Mouse (Mus musculus) hindbrain, embryonic 15.5 days (tissue): ENCODE data around the gene Gm19668. TPM values are rescaled to one million over a fixed set of nuclear protein-coding genes. Genes with fewer than 3 reads are reported as not detected.
"Not testable (repeated sequence)": the region's sequence is repeated elsewhere in the genome, so short reads cannot be mapped to it uniquely, and the experiment has no call there.

Experiments used
- ATAC-seq: fragments of 200-750 bp; cut with Nextera tagmentation; 2 replicates; pipeline ENCODE4 v1.8.0; 2017; ENCODE audit warnings: low read depth, moderate number of reproducible peaks, moderate TSS enrichment; ENCODE audit not compliant: low FRiP score
- H3K27ac ChIP-seq: fragments of 300-500 bp; sonication (generic); replicated peaks from 2 replicates; pipeline ENCODE4 v1.5.1; 2015; ENCODE audit warnings: mild to moderate bottlenecking, inconsistent platforms
- H3K27me3 ChIP-seq: fragments of 300-500 bp; sonication (generic); 2 replicates; pipeline ENCODE4 v1.6.1; 2015; ENCODE audit warnings: control low read depth, inconsistent platforms
- H3K36me3 ChIP-seq: fragments of 300-500 bp; sonication (generic); 2 replicates; pipeline ENCODE4 v1.6.1; 2015; ENCODE audit warnings: control low read depth, inconsistent platforms
- H3K4me1 ChIP-seq: fragments of 300-500 bp; sonication (generic); replicated peaks from 2 replicates; pipeline ENCODE4 v1.6.1; 2015; ENCODE audit warnings: control low read depth, inconsistent platforms
- H3K4me2 ChIP-seq: fragments of 300-500 bp; sonication (generic); 2 replicates; pipeline ENCODE4 v1.6.1; 2015; ENCODE audit warnings: moderate library complexity, mild to moderate bottlenecking, inconsistent platforms
- H3K4me3 ChIP-seq: fragments of 300-500 bp; sonication (generic); 2 replicates; pipeline ENCODE4 v1.5.1; 2015; ENCODE audit warnings: mild to moderate bottlenecking, inconsistent platforms
- H3K9ac ChIP-seq: fragments of 300-500 bp; sonication (generic); 2 replicates; pipeline ENCODE4 v1.6.1; 2015; ENCODE audit warnings: inconsistent platforms
- H3K9me3 ChIP-seq: fragments of 300-500 bp; sonication (generic); 2 replicates; pipeline ENCODE4 v1.6.1; 2016; ENCODE audit warnings: control low read depth, inconsistent platforms
- WGBS: fragments of 180-500 bp; shearing (Covaris S2); methylation state at CpG from one replicate; pipeline ENCODE4 v1.1.7; 2015; 5-methylcytosine and 5-hydroxymethylcytosine counted together
- polyA plus RNA-seq: library from polyadenylated mRNA; unstranded; fragments of >200 nt; fragmentation: Nextera tagmentation; extraction: Ambion mirVana; gene quantifications from 2 replicates; pipeline ENCODE4 v1.2.1, GENCODE M21; 2015

Gm19668 gene
- polyA plus RNA-seq, 1 experiment from 2014 or later = not detected

DNA sequence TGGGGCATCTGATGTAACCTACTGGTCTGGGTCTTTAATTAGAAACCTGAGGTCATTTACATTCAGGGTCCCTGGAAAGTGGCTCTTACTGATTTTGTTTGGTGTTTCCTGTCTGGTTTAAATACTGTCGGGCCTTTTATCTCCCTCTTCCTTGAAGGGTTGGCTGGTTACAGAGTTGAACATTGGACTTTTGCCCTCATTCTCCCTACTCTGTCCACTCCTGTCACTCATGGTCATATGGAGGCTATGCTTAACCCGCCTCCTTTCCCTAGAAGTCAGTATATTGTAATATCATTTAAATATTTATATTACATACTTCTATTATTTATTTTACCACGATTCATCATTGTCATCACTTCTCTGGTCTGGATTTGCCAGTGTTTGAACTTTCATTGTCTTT, 5.2 kb upstream of the Gm19668 start:
- no peak for ATAC-seq
- Histone ChIP-seq H3K9ac (no peak overlapping the region), H3K4me2 (no peak overlapping the region), H3K27ac (no peak overlapping the region), H3K4me1 (no peaks in the 10 kb centered on the region), H3K4me3 (no peak overlapping the region), H3K9me3 (no peaks in the 10 kb centered on the region), H3K27me3 (no peaks in the 10 kb centered on the region), H3K36me3 (no peaks in the 10 kb centered on the region)
- WGBS = 83% methylated on average over 3 of the region's 3 CpGs

DNA sequence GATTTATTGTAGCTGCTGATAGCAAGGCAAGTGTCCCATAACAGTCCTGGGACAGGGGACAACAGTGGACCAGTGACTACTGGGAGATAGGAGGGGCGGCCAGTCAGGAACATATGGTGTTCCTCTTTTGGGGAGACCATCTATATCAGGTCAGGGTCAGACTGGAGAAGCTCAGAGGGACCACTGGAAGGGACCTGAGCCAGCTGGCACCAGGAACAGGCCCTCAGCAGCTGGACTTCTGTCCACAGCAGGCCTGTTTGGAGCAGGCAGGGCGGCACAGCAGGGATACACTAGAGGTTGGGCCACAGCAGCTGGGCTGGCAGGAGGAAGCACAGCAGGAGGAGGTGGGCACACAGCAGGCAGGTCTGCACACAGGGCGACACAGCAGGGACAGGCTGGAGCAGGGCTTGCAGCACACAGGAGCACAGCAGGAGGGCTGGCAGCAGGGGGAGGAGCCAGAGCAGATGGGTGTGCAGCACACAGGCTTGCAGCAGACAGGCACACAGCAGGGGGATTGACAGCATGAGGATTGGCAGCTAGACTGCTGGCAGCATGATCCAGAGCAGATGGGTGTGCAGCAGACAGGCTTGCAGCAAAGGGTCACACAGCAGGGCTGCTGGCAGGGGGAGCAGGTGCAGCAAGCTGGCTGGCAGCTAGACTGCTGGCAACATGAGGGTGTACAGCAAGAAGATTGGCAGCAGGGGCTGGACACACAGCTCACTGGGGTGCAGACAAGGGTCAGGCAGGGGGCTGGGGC, 591 bp downstream of the Gm19668 start:
- 34% methylated on average over 3 of the region's 3 CpGs for WGBS
- not testable (repeated sequence) for H3K4me2 ChIP-seq, H3K4me1 ChIP-seq, H3K36me3 ChIP-seq, H3K9ac ChIP-seq, H3K9me3 ChIP-seq, H3K27ac ChIP-seq, H3K4me3 ChIP-seq, H3K27me3 ChIP-seq, ATAC-seq

DNA sequence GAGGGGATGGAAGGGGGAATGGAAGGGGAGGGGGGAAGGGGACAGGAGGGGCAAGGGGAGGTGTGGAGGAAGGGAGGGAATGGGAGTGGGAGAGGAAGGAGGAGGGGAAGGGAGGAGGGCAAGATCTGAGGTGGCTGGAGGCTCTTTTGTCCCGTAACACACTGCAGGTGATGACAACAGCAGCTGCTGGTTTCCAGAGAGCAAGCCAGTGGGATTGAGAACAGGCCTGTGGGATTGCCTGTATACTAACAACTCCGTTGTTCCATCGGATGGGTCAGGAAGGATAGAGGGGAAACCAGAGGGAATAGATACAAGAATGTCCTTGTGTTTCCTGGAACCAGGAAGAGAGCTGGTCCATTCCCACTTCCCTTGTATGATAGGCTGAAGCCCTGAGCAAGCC, 1.3 kb downstream of the Gm19668 start:
- H3K27ac ChIP-seq = no peak overlapping the region
- no peak overlapping the region for H3K9ac ChIP-seq
- H3K4me1 ChIP-seq = no peaks in the 10 kb centered on the region
- no peak overlapping the region for H3K4me3 ChIP-seq
- no peaks in the 10 kb centered on the region for H3K9me3 ChIP-seq
- H3K4me2 ChIP-seq = no peak overlapping the region
- WGBS = 22% methylated on average over 3 of the region's 3 CpGs
- no peaks in the 10 kb centered on the region for H3K27me3 ChIP-seq
- no peak for ATAC-seq
- H3K36me3 ChIP-seq = no peaks in the 10 kb centered on the region

DNA sequence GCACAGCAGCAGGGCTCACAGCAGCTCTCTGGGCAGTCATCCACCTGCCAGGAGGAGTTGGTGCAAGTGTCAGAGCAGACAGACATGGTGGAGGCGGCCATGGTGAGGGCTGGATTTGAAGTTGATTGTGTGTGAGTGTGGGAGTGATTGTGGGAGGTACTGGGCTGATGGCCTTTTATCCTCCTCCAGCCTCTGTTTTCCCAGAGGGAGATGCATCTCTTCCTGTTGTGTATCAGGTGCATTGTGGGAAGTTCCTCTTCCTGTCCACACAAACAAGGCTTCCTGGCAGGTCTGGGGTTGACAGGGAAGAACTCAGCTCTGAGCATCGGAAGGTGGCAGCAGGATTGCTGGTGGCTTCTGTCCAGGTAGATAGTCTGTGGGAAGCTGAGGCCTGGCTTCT, 4.0 kb downstream of the Gm19668 start, which contains the start of gene Gm9639:
Gene Gm9639, minus strand, starts transcription at position 101 of the 400 bp plus-strand sequence.
- Histone ChIP-seq H3K36me3 (no peaks in the 10 kb centered on the region), H3K27ac (no peak within 1 kb of the TSS), H3K4me2 (no peak within 1 kb of the TSS), H3K9me3 (no peaks in the 10 kb centered on the region), H3K27me3 (no peaks in the 10 kb centered on the region), H3K9ac (no peak within 1 kb of the TSS), H3K4me3 (no peak within 1 kb of the TSS), H3K4me1 (no peaks in the 10 kb centered on the region)
- WGBS = 68% methylated on average over 2 of the region's 2 CpGs
- no peak for ATAC-seq

DNA sequence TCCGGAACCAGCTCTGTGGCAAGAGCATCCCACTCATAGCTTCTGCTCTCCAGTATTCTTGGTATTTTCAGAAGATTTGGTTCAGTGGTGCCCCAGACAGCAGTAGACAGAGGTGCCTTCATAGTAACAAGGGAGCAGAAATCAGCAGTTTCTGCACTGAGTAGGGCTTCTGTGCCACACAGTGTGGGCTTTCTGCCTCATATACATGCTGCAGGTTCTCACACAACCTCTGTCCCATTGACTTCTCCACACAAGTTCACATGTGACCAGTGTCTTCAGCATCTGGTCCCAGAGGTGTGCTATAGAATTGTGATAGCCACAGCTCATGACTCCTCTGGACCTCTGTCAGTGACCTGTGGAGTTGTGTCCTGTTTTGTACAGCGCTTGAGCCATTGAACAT, 10.3 kb downstream of the Gm19668 start:
- WGBS = 81% methylated on average over 2 of the region's 2 CpGs

DNA sequence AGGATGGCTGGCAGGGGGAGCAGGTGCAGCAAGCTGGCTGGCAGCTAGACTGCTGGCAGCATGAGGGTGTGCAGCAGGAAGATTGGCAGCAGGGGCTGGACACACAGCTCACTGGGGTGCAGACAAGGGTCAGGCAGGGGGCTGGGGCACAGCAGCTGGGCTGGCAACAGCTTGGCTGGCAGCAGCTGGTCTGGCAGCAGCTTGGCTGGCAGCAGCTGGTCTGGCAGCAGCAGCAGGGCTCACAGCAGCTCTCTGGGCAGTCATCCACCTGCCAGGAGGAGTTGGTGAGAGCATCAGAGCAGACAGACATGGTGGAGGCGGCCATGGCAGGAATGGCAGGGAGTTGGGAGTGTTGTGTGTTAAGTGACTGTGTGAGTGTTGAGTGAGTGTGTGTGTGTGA, 11.1 kb downstream of the Gm19668 start, which contains the start of gene Gm7137:
Gene Gm7137, minus strand, starts transcription at position 325 of the 400 bp plus-strand sequence.
- not testable (repeated sequence) for H3K4me3 ChIP-seq, H3K4me1 ChIP-seq, H3K36me3 ChIP-seq, H3K27ac ChIP-seq, H3K9me3 ChIP-seq, H3K9ac ChIP-seq, ATAC-seq, H3K4me2 ChIP-seq, H3K27me3 ChIP-seq
- WGBS = 44% methylated on average over 1 of the region's 1 CpGs

More for the DNA sequence above, 10.3 kb downstream of the Gm19668 start:
- Histone ChIP-seq H3K36me3 (no peaks in the 10 kb centered on the region), H3K4me3 (no peak overlapping the region), H3K9me3 (no peaks in the 10 kb centered on the region), H3K4me2 (no peak overlapping the region), H3K4me1 (no peaks in the 10 kb centered on the region), H3K9ac (no peak overlapping the region), H3K27ac (no peak overlapping the region), H3K27me3 (no peaks in the 10 kb centered on the region)
- no peak for ATAC-seq

DNA sequence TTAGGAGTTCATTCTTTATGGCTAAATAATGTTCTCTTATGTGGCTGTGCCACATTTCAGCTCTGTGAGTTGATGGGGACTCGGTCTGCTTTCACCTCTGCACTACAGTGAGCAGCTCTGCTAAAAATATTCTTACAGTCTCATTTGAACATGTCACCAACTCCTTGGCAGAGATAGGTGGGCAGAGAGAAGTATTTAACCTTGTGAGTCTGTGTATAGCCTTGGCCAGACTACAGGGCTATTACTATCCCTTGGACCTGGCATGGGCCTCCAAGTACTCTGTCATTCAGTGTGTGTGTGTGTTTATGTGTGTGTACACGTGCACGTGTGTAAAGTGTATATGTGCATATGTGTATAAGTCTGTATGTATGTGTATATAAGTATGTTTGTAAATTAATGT, 15.5 kb downstream of the Gm19668 start:
- not testable (repeated sequence) for H3K36me3 ChIP-seq, ATAC-seq, H3K27me3 ChIP-seq, H3K27ac ChIP-seq, H3K4me2 ChIP-seq, H3K9ac ChIP-seq, H3K4me3 ChIP-seq, H3K9me3 ChIP-seq, H3K4me1 ChIP-seq
- 86% methylated on average over 2 of the region's 3 CpGs for WGBS

DNA sequence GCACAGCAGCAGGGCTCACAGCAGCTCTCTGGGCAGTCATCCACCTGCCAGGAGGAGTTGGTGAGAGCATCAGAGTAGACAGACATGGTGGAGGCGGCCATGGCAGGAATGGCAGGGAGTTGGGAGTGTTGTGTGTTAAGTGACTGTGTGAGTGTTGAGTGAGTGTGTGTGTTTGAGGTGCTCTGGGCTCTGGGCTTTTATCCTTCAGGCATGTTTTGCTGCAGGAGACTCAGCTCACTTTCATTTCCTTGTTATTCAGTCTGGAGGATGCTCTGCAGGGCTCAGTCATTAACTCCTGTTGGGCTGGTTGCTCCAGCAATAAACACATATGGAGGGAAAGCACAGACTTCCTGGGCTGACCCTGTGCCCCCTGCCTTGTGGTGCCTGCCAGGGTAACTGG, 16.5 kb downstream of the Gm19668 start, which contains the start of gene Gm3250:
Gene Gm3250, minus strand, starts transcription at position 101 of the 400 bp plus-strand sequence.
- H3K4me2 ChIP-seq, H3K36me3 ChIP-seq, H3K9me3 ChIP-seq, H3K27me3 ChIP-seq, ATAC-seq, H3K27ac ChIP-seq, H3K4me1 ChIP-seq, H3K4me3 ChIP-seq, H3K9ac ChIP-seq: not testable (repeated sequence)
- 50% methylated on average over 1 of the region's 1 CpGs for WGBS

DNA sequence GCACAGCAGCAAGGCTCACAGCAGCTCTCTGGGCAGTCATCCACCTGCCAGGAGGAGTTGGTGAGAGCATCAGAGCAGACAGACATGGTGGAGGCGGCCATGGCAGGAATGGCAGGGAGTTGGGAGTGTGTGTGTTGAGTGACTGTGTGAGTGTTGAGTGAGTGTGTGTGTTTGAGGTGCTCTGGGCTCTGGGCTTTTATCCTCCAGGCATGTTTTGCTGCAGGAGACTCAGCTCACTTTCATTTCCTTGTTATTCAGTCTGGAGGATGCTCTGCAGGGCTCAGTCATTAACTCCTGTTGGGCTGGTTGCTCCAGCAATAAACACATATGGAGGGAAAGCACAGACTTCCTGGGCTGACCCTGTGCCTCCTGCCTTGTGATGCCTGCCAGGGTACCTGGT, 22.1 kb downstream of the Gm19668 start, which contains the start of gene Gm7138:
Gene Gm7138, minus strand, starts transcription at position 101 of the 400 bp plus-strand sequence.
- not testable (repeated sequence) for H3K9ac ChIP-seq, H3K27ac ChIP-seq, H3K27me3 ChIP-seq, H3K4me1 ChIP-seq, H3K9me3 ChIP-seq, H3K4me3 ChIP-seq, H3K4me2 ChIP-seq, ATAC-seq, H3K36me3 ChIP-seq
- 62% methylated on average over 1 of the region's 1 CpGs for WGBS

DNA sequence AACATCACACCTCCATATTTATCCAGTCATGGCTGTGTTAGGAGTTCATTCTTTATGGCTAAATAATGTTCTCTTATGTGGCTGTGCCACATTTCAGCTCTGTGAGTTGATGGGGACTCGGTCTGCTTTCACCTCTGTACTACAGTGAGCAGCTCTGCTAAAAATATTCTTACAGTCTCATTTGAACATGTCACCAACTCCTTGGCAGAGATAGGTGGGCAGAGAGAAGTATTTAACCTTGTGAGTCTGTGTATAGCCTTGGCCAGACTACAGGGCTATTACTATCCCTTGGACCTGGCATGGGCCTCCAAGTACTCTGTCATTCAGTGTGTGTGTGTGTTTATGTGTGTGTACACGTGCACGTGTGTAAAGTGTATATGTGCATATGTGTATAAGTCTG, 26.8 kb downstream of the Gm19668 start:
- not testable (repeated sequence) for H3K4me1 ChIP-seq, H3K4me3 ChIP-seq, H3K4me2 ChIP-seq, H3K27me3 ChIP-seq, ATAC-seq, H3K9ac ChIP-seq, H3K27ac ChIP-seq, H3K36me3 ChIP-seq, H3K9me3 ChIP-seq
- WGBS = 94% methylated on average over 2 of the region's 3 CpGs

DNA sequence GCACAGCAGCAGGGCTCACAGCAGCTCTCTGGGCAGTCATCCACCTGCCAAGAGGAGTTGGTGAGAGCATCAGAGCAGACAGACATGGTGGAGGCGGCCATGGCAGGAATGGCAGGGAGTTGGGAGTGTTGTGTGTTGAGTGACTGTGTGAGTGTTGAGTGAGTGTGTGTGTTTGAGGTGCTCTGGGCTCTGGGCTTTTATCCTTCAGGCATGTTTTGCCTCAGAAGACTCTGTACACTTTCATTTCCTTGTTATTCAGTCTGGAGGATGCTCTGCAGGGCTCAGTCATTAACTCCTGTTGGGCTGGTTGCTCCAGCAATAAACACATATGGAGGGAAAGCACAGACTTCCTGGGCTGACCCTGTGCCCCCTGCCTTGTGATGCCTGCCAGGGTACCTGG, 27.7 kb downstream of the Gm19668 start, which contains the start of gene Gm3238:
Gene Gm3238, minus strand, starts transcription at position 101 of the 400 bp plus-strand sequence.
- not testable (repeated sequence) for H3K4me3 ChIP-seq, H3K27ac ChIP-seq, H3K9ac ChIP-seq, H3K27me3 ChIP-seq, H3K36me3 ChIP-seq, H3K4me1 ChIP-seq, H3K4me2 ChIP-seq, ATAC-seq, H3K9me3 ChIP-seq
- no CpG with 5 or more reads among the region's 1 CpGs for WGBS

DNA sequence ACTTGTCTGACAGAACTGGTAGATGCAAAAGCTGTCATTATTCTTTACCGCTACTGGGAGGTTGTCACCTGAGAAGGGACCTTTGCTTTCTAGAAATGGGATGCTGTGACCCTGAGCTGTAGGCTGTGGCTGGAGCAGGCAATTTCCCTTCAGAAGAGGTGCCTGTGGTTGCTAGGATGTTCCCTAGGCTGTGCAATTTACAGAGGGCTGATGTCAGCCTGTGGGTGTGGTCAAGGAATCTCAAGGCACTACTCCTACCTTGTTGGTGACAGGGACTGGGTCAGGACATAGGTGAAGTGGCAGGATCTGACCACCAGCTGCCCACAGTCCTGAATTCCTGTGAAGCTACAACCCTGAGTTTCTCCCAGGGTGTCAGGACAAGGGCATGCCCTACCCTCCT, 29.2 kb downstream of the Gm19668 start:
- 86% methylated on average over 1 of the region's 1 CpGs for WGBS
- no peak overlapping the region for H3K27ac ChIP-seq

DNA sequence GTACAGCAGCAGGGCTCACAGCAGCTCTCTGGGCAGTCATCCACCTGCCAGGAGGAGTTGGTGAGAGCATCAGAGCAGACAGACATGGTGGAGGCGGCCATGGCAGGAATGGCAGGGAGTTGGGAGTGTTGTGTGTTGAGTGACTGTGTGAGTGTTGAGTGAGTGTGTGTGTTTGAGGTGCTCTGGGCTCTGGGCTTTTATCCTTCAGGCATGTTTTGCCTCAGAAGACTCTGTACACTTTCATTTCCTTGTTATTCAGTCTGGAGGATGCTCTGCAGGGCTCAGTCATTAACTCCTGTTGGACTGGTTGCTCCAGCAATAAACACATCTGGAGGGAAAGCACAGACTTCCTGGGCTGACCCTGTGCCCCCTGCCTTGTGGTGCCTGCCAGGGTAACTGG, 39.4 kb downstream of the Gm19668 start, which contains the start of gene Gm3233:
Gene Gm3233, minus strand, starts transcription at position 101 of the 400 bp plus-strand sequence.
- not testable (repeated sequence) for H3K9me3 ChIP-seq, H3K4me3 ChIP-seq, H3K36me3 ChIP-seq, H3K4me2 ChIP-seq, H3K27me3 ChIP-seq, H3K27ac ChIP-seq, H3K4me1 ChIP-seq, H3K9ac ChIP-seq, ATAC-seq
- 50% methylated on average over 1 of the region's 1 CpGs for WGBS

More for the DNA sequence above, 29.2 kb downstream of the Gm19668 start:
- H3K9me3 ChIP-seq = no peaks in the 10 kb centered on the region
- no peak for ATAC-seq
- H3K36me3 ChIP-seq = no peaks in the 10 kb centered on the region
- no peaks in the 10 kb centered on the region for H3K4me1 ChIP-seq
- no peaks in the 10 kb centered on the region for H3K27me3 ChIP-seq
- no peak overlapping the region for H3K9ac ChIP-seq
- H3K4me2 ChIP-seq = no peak overlapping the region
- H3K4me3 ChIP-seq = no peak overlapping the region
